Mouse (Mus musculus): ENCODE data around the gene Iqgap3.

DNA sequence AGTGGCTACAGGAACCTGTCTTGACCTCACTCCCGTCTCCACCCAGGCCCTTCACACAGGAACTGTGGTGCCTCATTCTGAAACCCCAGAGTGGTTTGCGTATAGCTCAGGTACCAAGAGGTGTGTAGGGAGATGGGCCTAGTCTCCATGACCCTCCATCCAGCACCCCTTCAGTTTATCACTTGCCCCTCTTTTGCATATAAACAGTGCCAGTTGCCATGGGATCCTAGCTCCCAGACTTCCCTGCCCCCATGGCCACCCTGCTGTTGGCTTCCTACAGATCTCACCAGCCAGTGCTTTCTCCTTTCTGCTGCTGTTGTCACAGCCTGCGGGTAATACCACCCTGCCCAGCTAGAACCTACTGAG, 69.2 kb downstream of the Iqgap3 start:
- no peak for TF ChIP-seq GATA1 (IDR thresholded peaks at IDR 0.05; ENCODE audit: borderline replicate concordance, low read length)
- TF ChIP-seq FLI1 (IDR thresholded peaks at IDR 0.05; ENCODE audit: low read length): no peak
